Mouse (Mus musculus): ENCODE results near the gene Agr3. TPM values are rescaled to one million over a fixed set of nuclear protein-coding genes. Genes with fewer than 3 reads are reported as not detected.

The Agr3 gene
- total and polyA plus RNA-seq, 3 experiments: not detected

DNA sequence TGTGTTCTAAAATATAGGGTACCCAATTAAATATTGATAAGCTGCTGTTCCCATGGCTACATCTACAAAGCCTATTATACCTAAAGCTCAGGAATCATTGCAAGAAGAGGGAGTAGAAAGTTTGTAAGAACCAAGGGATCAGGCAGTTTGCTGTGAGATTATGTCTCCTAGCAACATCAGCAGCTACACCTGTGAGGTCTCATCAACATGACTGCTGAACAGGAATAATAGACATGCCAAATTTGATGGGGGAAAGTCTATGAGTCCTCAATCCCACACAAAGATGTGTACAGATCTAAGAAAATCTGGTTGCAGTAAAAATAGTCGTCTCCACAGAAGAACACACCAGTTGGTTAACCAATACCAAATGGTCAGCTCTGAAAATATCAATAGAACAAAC lies 26.3 kb downstream of the Agr3 start:
- dilution Hi-C loops (cut with MboI; ENCODE audit: extremely low pct_ligation_motif_present, extremely low pct_unique_long_range_greater_than_20kb, low sequenced_read_pairs): no loop called here
- no peak overlapping the region for H3K4me3 ChIP-seq (replicated peaks in 1 of 3; ENCODE audit: low read depth in 2 of 3, low read length in 2 of 3, poor library complexity in 1 of 3)
- no peaks in the 10 kb centered on the region for H3K9me3 ChIP-seq (replicated peaks; ENCODE audit: low read length)
- no peak for DNase-seq (ENCODE audit: extremely low read depth)
- no peaks in the 10 kb centered on the region for H3K36me3 ChIP-seq (replicated peaks in 1 of 2; ENCODE audit: control insufficient read depth in 1 of 2, insufficient read depth in 1 of 2, low read length in 1 of 2)
- in situ Hi-C loops (cut with MboI; ENCODE audit: low pct_ligation_motif_present, low pct_unique_long_range_greater_than_20kb, low sequenced_read_pairs): loop anchor here (10.0 kb wide), 1 partner anchor 57 kb away; no protein-coding TSS in a partner anchor
- H3K4me1 ChIP-seq (ENCODE audit: control insufficient read depth in 1 of 2, insufficient read depth in 2 of 2): 0 out of 4 replicates have a peak, but pooled peaks cover 0 to under 1% of the 10 kb centered on the region in 2 experiments
- no peak overlapping the region for H3K4me2 ChIP-seq (ENCODE audit: insufficient read depth, low read depth, poor library complexity, severe bottlenecking)
- H3K79me2 ChIP-seq (replicated peaks; ENCODE audit: control insufficient read depth, extremely low read depth, insufficient read depth, poor library complexity, severe bottlenecking): no peaks in the 10 kb centered on the region
- H3K9ac ChIP-seq (ENCODE audit: insufficient read depth, low read depth): no peak overlapping the region
- H3K27me3 ChIP-seq (replicated peaks): no peaks in the 10 kb centered on the region
- TF ChIP-seq MAFK (IDR thresholded peaks at IDR 0.05; ENCODE audit: insufficient replicate concordance, low read length): no peak
- TF ChIP-seq NELFE (IDR thresholded peaks at IDR 0.05; ENCODE audit: low read depth, low read length): no peak
- no peak for TF ChIP-seq MXI1 (IDR thresholded peaks at IDR 0.05; ENCODE audit: low read depth, low read length)
- TF ChIP-seq PAX5 (IDR thresholded peaks at IDR 0.05; ENCODE audit: low read length): no peak
- no peak for TF ChIP-seq MEF2A (IDR thresholded peaks at IDR 0.05; ENCODE audit: borderline replicate concordance, low read depth, low read length)
- no peak for TF ChIP-seq ZC3H11A (IDR thresholded peaks at IDR 0.05; ENCODE audit: low read depth, low read length)
- TF ChIP-seq POLR2AphosphoS2 (IDR thresholded peaks at IDR 0.05; ENCODE audit: low read depth, low read length): no peak
- H3K27ac ChIP-seq (ENCODE audit: insufficient read depth, low read depth): no peak overlapping the region

DNA sequence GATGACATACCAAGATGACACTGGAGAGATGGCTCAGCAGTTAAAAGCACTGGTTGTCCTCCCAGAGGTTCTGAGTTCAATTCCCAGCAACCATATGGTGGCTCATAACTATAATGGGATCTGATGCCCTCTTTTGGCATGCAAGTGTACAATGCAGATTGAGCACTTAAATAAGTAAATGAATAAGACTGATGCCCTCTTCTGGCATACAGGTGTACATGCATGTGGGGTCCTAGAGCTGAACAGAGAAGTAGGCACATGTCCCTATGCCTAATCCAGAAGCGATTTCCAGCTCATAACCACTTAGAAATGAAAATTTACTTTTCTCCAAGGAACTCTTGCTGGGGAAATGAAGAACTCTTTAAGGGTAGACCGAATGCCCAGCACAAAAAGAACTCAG lies 31.8 kb downstream of the Agr3 start:
- dilution Hi-C loops (cut with MboI; ENCODE audit: extremely low pct_ligation_motif_present, extremely low pct_unique_long_range_greater_than_20kb, low sequenced_read_pairs): no loop called here
- DNase-seq (ENCODE audit: extremely low read depth): peak; percentile 45
- TF ChIP-seq CHD2 (IDR thresholded peaks at IDR 0.05; ENCODE audit: low read length): no peak
- no peak for TF ChIP-seq HCFC1 (IDR thresholded peaks at IDR 0.05; ENCODE audit: low read depth, low read length)
- peak; percentile 69 for TF ChIP-seq SMC3 (IDR thresholded peaks at IDR 0.05; ENCODE audit: low read depth, low read length)
- TF ChIP-seq GABPA (IDR thresholded peaks at IDR 0.05; ENCODE audit: insufficient replicate concordance, low read depth, low read length): no peak
- TF ChIP-seq CTCF (conservative IDR thresholded peaks at IDR 0.05 in 1 of 2, IDR thresholded peaks at IDR 0.05 in 1 of 2; ENCODE audit: low read depth in 2 of 2, low read length in 2 of 2): peak; percentile 48 to 87; a peak in 3 of 4 replicates
- no peak for TF ChIP-seq ZC3H11A (IDR thresholded peaks at IDR 0.05; ENCODE audit: low read depth, low read length)
- no peak for TF ChIP-seq POLR2A (IDR thresholded peaks at IDR 0.05; ENCODE audit: low read depth, low read length)
- TF ChIP-seq RAD21 (IDR thresholded peaks at IDR 0.05; ENCODE audit: low read depth, low read length): peak; percentile 57
- no peak for TF ChIP-seq RCOR1 (conservative IDR thresholded peaks at IDR 0.05; ENCODE audit: low read depth, low read length)
- no peak for TF ChIP-seq POLR2AphosphoS2 (IDR thresholded peaks at IDR 0.05; ENCODE audit: low read depth, low read length)
- no peak for TF ChIP-seq MAZ (IDR thresholded peaks at IDR 0.05; ENCODE audit: low read depth, low read length)
- TF ChIP-seq MEF2A (IDR thresholded peaks at IDR 0.05; ENCODE audit: borderline replicate concordance, low read depth, low read length): no peak
- no peak for TF ChIP-seq ZNF384 (IDR thresholded peaks at IDR 0.05; ENCODE audit: low read depth, low read length)
- TF ChIP-seq IRF4 (IDR thresholded peaks at IDR 0.05; ENCODE audit: low read depth, low read length): no peak
- TF ChIP-seq MXI1 (IDR thresholded peaks at IDR 0.05; ENCODE audit: low read depth, low read length): no peak
- no peak for TF ChIP-seq BHLHE40 (IDR thresholded peaks at IDR 0.05; ENCODE audit: low read depth, low read length)
- TF ChIP-seq PAX5 (IDR thresholded peaks at IDR 0.05; ENCODE audit: low read length): no peak
- TF ChIP-seq USF1 (IDR thresholded peaks at IDR 0.05; ENCODE audit: low read depth, low read length): no peak
- no peak for TF ChIP-seq E2F4 (IDR thresholded peaks at IDR 0.05; ENCODE audit: insufficient replicate concordance, low read depth, low read length)
- no peaks in the 10 kb centered on the region for H3K36me3 ChIP-seq (replicated peaks in 1 of 2; ENCODE audit: control insufficient read depth in 1 of 2, insufficient read depth in 1 of 2, low read length in 1 of 2)
- no peaks in the 10 kb centered on the region for H3K9me3 ChIP-seq (replicated peaks; ENCODE audit: low read length)
- H3K27me3 ChIP-seq (replicated peaks): no peaks in the 10 kb centered on the region
- no peak overlapping the region for H3K9ac ChIP-seq (ENCODE audit: insufficient read depth, low read depth)
- H3K4me2 ChIP-seq (ENCODE audit: insufficient read depth, low read depth, poor library complexity, severe bottlenecking): no peak overlapping the region
- H3K4me1 ChIP-seq (ENCODE audit: control insufficient read depth in 1 of 2, insufficient read depth in 2 of 2): peaks cover 0 to 3% of the 10 kb centered on the region in 2 experiments; a peak in 1 of 4 replicates
- H3K4me3 ChIP-seq (replicated peaks in 1 of 3; ENCODE audit: low read depth in 2 of 3, low read length in 2 of 3, poor library complexity in 1 of 3): no peak overlapping the region
- H3K27ac ChIP-seq (ENCODE audit: insufficient read depth, low read depth): no peak overlapping the region
- in situ Hi-C loops (cut with MboI; ENCODE audit: low pct_ligation_motif_present, low pct_unique_long_range_greater_than_20kb, low sequenced_read_pairs): loop anchor here (10.0 kb wide), 1 partner anchor 62 kb away; no protein-coding TSS in a partner anchor
- H3K79me2 ChIP-seq (replicated peaks; ENCODE audit: control insufficient read depth, extremely low read depth, insufficient read depth, poor library complexity, severe bottlenecking): no peaks in the 10 kb centered on the region

All from CH12.LX (cell line).